Mouse (Mus musculus): ENCODE data around the gene Evi5. TPM values are rescaled to one million over a fixed set of nuclear protein-coding genes. Genes with fewer than 3 reads are reported as not detected.

The Evi5 gene
- polyA plus RNA-seq, 1 experiment from 2014 or later, result 43.4 TPM

DNA sequence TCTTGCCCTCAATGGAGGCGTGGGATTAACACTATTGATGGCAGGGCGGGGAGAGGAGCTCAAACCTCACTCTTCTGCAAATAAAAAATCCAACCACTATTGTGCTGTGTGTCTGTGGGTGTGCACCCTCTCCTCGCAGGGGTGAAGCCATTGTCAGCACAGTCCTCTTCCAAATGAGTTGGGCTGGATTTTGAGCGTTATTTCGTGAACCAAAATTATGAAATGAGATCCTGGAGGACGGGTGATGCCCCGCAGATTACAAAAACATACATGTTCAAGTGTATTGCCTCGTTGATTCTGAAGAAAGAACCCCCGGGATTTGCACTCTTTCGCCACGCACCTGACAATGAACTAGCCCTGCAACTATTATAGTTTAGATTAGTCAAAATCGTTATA lies 147.9 kb downstream of the Evi5 start:
- H3K27me3 ChIP-seq, result peaks cover 75% of the 10 kb centered on the region
- no peak for DNase-seq (ENCODE audit: low read depth, low spot score)
- in situ Hi-C loops (cut with MboI; ENCODE audit: low pct_unique_long_range_greater_than_20kb), result no loop called here

GRCm38 (mm10) chr5:107726281-107727006 lies 148.5 kb downstream of the Evi5 start:
- POLR2A ChIA-PET, result interaction anchor here (0.6 kb wide), 1 partner anchor 55 kb away, joined by 3 read pairs; no protein-coding TSS in a partner anchor
- CTCF ChIA-PET, result no interaction called here
- DNase-seq (ENCODE audit: low read depth, low spot score) (no peak), ATAC-seq (no peak)
- H3K27me3 ChIP-seq, result peaks cover 80% of the 10 kb centered on the region
- TF ChIP-seq CTCF (IDR thresholded peaks at IDR 0.05), result no peak
- in situ Hi-C loops (cut with MboI; ENCODE audit: low pct_unique_long_range_greater_than_20kb), result no loop called here

More for the DNA sequence above, 147.9 kb downstream of the Evi5 start:
- ChIA-PET POLR2A (no interaction called here), CTCF (no interaction called here)
- TF ChIP-seq CTCF (IDR thresholded peaks at IDR 0.05), result no peak
- ATAC-seq, result no peak

- POLR2A ChIA-PET, result interaction anchor here (0.6 to 0.7 kb wide), 3 partner anchors 12 to 624 kb away, joined by 3 to 5 read pairs (median 3); no protein-coding TSS in a partner anchor
- no peak for DNase-seq (ENCODE audit: low read depth, low spot score)
- CTCF ChIA-PET, result no interaction called here
- no peak for TF ChIP-seq CTCF (IDR thresholded peaks at IDR 0.05)
- in situ Hi-C loops (cut with MboI; ENCODE audit: low pct_unique_long_range_greater_than_20kb), result no loop called here
- no peak for ATAC-seq
- H3K27me3 ChIP-seq, result peaks cover 87% of the 10 kb centered on the region
Measured at GRCm38 (mm10) chr5:107725435-107726261, 149.3 kb downstream of the Evi5 start, which contains the start of gene Gfi1. Gene Gfi1 (minus strand): TSS chr5:107726036.

DNA sequence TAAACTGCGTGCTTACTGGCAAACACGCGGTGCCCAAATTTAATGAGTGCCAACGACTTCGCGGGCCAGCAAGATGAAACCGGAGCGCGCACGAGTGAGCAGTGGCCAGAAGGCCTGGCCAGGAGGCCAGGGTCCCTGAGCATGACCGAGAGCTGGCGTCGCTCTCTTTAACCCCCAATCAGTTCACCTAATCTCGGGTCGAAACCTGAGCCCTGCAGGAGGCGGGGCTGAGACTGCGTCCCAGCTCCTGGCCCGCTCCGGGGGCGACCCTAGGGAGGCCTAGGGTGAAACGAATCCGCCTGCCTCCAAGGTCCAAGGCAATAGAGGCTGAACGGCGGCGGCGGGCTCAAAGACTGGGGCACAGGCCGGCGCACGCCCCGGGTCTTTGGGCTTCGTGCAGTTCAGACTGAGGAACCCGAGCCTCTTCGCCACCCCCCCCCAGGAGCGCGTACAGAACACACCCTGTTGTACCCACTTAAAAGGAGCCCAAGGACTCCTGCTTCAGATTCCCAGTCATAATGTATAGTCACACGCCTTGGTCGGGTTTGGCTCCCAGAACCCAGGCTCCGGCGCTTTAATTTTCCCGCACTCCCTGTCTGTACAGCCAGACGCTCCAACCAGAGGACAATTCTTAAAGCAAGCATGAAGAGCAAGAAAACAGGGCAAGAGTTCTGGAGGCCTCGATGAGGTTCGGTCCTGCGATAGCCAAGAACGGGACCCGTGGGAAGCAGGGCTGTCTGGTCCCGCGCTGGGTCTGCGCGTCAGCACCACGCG lies 150.1 kb downstream of the Evi5 start:
- peaks cover 91% of the 10 kb centered on the region for H3K27me3 ChIP-seq
- in situ Hi-C loops (cut with MboI; ENCODE audit: low pct_unique_long_range_greater_than_20kb), result no loop called here
- TF ChIP-seq CTCF (IDR thresholded peaks at IDR 0.05), result no peak
- ChIA-PET CTCF (no interaction called here), POLR2A (no interaction called here)
- no peak for DNase-seq (ENCODE audit: low read depth, low spot score)
- no peak for ATAC-seq

DNA sequence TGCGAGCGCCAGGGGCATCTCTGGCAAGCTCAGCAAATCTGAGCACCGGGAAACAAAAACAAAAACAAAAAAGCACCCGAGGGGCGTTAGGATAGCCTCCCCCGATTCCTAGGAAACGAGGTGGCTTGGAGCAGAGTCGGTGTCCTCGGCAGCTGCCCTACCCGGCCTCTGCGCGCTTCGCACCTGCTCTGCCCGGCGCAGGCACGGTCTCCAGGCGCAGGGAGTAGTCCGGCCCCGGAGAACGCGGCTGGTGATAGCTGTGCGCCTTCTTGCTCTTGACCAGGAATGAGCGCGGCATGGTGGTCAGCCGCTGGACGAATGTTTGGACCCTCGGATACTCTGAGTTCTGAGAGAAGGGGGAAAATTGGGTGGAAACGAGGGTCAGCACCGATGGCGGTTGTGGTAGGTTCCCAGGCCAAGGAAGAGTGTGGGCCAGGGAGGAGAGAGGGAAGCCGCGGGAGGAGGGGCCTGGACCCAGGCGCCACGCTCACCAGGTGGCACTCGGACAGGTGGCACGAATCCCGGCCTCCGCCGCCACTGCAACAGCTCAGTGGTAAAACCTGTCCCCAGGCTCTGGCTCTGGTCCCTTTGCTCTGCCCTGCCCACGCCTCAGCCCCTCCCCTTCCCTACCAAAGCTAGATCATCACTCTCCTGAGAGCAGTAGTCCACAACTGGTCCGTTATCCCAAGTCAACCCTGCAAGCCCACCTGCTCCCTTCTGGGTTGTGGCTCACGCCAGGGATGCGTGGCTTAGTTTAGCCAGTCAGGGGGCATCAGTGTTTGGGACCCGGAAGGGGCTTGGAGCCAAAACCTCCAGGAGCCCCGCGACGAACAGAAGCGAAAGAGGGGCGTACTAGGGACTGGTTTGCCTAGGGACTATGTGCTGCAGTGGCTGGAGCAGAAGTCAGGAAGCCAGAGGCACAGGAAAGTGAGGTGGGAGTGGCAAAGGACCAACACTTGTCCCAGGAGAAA lies 151.1 kb downstream of the Evi5 start:
- no peak for DNase-seq (ENCODE audit: low read depth, low spot score)
- POLR2A ChIA-PET, result no interaction called here
- H3K27me3 ChIP-seq, result peaks cover 93% of the 10 kb centered on the region
- CTCF ChIA-PET, result no interaction called here
- in situ Hi-C loops (cut with MboI; ENCODE audit: low pct_unique_long_range_greater_than_20kb), result no loop called here
- no peak for ATAC-seq
- TF ChIP-seq CTCF (IDR thresholded peaks at IDR 0.05), result no peak

- in situ Hi-C loops (cut with MboI; ENCODE audit: low pct_unique_long_range_greater_than_20kb), result no loop called here
- ChIA-PET CTCF (no interaction called here), POLR2A (no interaction called here)
- ATAC-seq (no peak), DNase-seq (ENCODE audit: low read depth, low spot score) (no peak)
- no peak for TF ChIP-seq CTCF (IDR thresholded peaks at IDR 0.05)
- peaks cover 94% of the 10 kb centered on the region for H3K27me3 ChIP-seq
Measured at GRCm38 (mm10) chr5:107722661-107723532, 152.0 kb downstream of the Evi5 start.

- ATAC-seq, result no peak
- in situ Hi-C loops (cut with MboI; ENCODE audit: low pct_unique_long_range_greater_than_20kb), result no loop called here
- H3K27me3 ChIP-seq, result peaks cover 82% of the 10 kb centered on the region
- ChIA-PET POLR2A (no interaction called here), CTCF (no interaction called here)
- DNase-seq (ENCODE audit: low read depth, low spot score), result no peak
- TF ChIP-seq CTCF (IDR thresholded peaks at IDR 0.05), result no peak
Measured at GRCm38 (mm10) chr5:107721638-107722011, 153.3 kb downstream of the Evi5 start.

DNA sequence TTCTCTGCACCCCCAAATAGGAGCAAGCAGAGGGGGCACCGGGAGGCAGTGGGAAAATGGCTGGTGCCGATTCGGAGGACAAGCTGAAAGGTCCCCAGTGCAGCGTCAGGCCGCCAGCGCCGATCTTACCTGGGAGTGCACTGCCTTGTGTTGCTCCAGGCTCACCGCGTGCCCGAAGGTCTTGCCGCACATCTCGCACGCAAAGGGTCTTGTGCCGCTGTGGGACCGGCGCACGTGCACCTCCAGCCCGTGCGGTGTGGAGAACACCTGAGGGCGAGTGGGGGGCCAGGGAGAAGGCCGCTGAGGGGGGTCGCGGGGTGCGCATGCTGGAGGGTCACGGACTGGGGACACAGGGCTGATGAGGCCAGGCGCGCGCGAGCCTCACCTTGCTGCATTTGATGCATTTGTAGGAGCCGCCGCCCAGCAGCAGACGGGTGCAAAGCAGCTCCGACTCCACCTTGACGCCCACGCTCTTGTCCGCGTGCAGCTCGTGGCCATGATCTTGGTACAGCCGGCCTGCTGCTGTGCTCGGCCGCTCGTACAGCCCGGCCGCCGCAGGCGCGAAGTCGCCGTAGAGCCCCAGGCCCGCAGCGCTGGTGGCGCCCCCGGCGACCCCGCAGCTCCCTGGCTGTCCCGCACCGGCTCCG lies 153.8 kb downstream of the Evi5 start:
- no peak for DNase-seq (ENCODE audit: low read depth, low spot score)
- ChIA-PET POLR2A (no interaction called here), CTCF (interaction anchor here (0.8 to 2.6 kb wide), 2 partner anchors 8 to 11 kb away, joined by 3 to 11 read pairs; no protein-coding TSS in a partner anchor)
- ATAC-seq, result no peak
- peaks cover 78% of the 10 kb centered on the region for H3K27me3 ChIP-seq
- in situ Hi-C loops (cut with MboI; ENCODE audit: low pct_unique_long_range_greater_than_20kb), result no loop called here
- no peak for TF ChIP-seq CTCF (IDR thresholded peaks at IDR 0.05)

Data from Patski (cell line).